Comparison of ENCODE assay signal across 10 mouse cellular contexts in genomic region chr9:32823439-32824133, GRCm38 (mm10).
DNase-seq lines count a peak whose midpoint lies in the region; ATAC-seq and TF ChIP-seq lines count a peak whose summit lies in the region.
"Had no signal": no experiment of that assay in that cellular context is flagged by ENCODE, and none has a peak within 500 bp of the region (broad histone marks: within the 10 kb centered on the region; RNA-seq: fewer than 3 reads in every experiment).

No protein-coding gene starts in this region.

- no peak overlapping the region for H3K27ac ChIP-seq in lung, embryonic 16.5 days (ENCODE audit: low read length)
- H3K27ac ChIP-seq in hindbrain, postnatal 0 days: no peak overlapping the region
- no peak overlapping the region for H3K27ac ChIP-seq in stomach, postnatal 0 days (replicated peaks)
- H3K27ac ChIP-seq in midbrain, embryonic 13.5 days: no peak overlapping the region
- H3K27ac ChIP-seq: macrophage had no signal

- no peak overlapping the region for H3K9ac ChIP-seq in lung, embryonic 16.5 days (ENCODE audit: low read length)
- no peak overlapping the region for H3K9ac ChIP-seq in hindbrain, postnatal 0 days (replicated peaks; ENCODE audit: low read length)
- H3K9ac ChIP-seq in stomach, postnatal 0 days (ENCODE audit: low read length): no peak overlapping the region
- no peak overlapping the region for H3K9ac ChIP-seq in midbrain, embryonic 13.5 days (replicated peaks)

- intact Hi-C loops in gastrocnemius, postnatal 14 days (cut with DNase I; ENCODE audit: low total_unique reads): no loop called here

- WGBS in lung, embryonic 16.5 days: 35% methylated on average over 8 of the region's 8 CpGs
- 47% methylated on average over 8 of the region's 8 CpGs for WGBS in lung, adult 2 months
- 45% methylated on average over 8 of the region's 8 CpGs for WGBS in hindbrain, postnatal 0 days
- 34% methylated on average over 8 of the region's 8 CpGs for WGBS in stomach, postnatal 0 days
- WGBS in midbrain, embryonic 13.5 days: 60% methylated on average over 8 of the region's 8 CpGs

- H3K4me1 ChIP-seq in lung, embryonic 16.5 days (replicated peaks; ENCODE audit: control insufficient read depth, insufficient read depth, low read length): peaks cover 9% of the 10 kb centered on the region
- 0 out of 2 replicates have a peak, but pooled peaks cover 2% of the 10 kb centered on the region for H3K4me1 ChIP-seq in lung, adult 2 months (ENCODE audit: control insufficient read depth, insufficient read depth, low read length)
- no peaks in the 10 kb centered on the region for H3K4me1 ChIP-seq in hindbrain, postnatal 0 days (ENCODE audit: insufficient read depth, low read length)
- no peaks in the 10 kb centered on the region for H3K4me1 ChIP-seq in stomach, postnatal 0 days (replicated peaks; ENCODE audit: control insufficient read depth, insufficient read depth)
- 0 out of 2 replicates have a peak, but pooled peaks cover 3% of the 10 kb centered on the region for H3K4me1 ChIP-seq in midbrain, embryonic 13.5 days (replicated peaks)

- ATAC-seq in lung, embryonic 16.5 days (ENCODE audit: low read depth): peak; percentile 88
- no peak for ATAC-seq in hindbrain, postnatal 0 days
- ATAC-seq in stomach, postnatal 0 days (ENCODE audit: low FRiP score, low TSS enrichment): peak; percentile 54; the same call in 1 of the 2 replicates
- ATAC-seq in midbrain, embryonic 13.5 days: no peak

- no peaks in the 10 kb centered on the region for H3K27me3 ChIP-seq in lung, embryonic 16.5 days (ENCODE audit: control insufficient read depth, insufficient read depth, low read depth, low read length)
- no peaks in the 10 kb centered on the region for H3K27me3 ChIP-seq in hindbrain, postnatal 0 days (ENCODE audit: insufficient read depth, low read length)
- H3K27me3 ChIP-seq in stomach, postnatal 0 days (ENCODE audit: control insufficient read depth, insufficient read depth, low read length): no peaks in the 10 kb centered on the region
- no peaks in the 10 kb centered on the region for H3K27me3 ChIP-seq in midbrain, embryonic 13.5 days

- H3K4me3 ChIP-seq in lung, embryonic 16.5 days (ENCODE audit: low read length): no peak overlapping the region
- H3K4me3 ChIP-seq in lung, adult 2 months (replicated peaks; ENCODE audit: extremely low read depth, low read depth, low read length): no peak overlapping the region
- H3K4me3 ChIP-seq in hindbrain, postnatal 0 days (ENCODE audit: low read length): no peak overlapping the region
- no peak overlapping the region for H3K4me3 ChIP-seq in stomach, postnatal 0 days (ENCODE audit: low read depth, low read length)
- no peak overlapping the region for H3K4me3 ChIP-seq in midbrain, embryonic 13.5 days (replicated peaks)

- no peak for TF ChIP-seq POLR2A in lung, adult 2 months (IDR thresholded peaks at IDR 0.05; ENCODE audit: borderline replicate concordance, extremely low read depth, low read depth, low read length)

- no peaks in the 10 kb centered on the region for H3K36me3 ChIP-seq in lung, embryonic 16.5 days (ENCODE audit: control insufficient read depth, insufficient read depth, low read length)
- no peaks in the 10 kb centered on the region for H3K36me3 ChIP-seq in hindbrain, postnatal 0 days (ENCODE audit: insufficient read depth, low read length)
- no peaks in the 10 kb centered on the region for H3K36me3 ChIP-seq in stomach, postnatal 0 days (ENCODE audit: control insufficient read depth, insufficient read depth, low read length)
- H3K36me3 ChIP-seq in midbrain, embryonic 13.5 days: no peaks in the 10 kb centered on the region

- TF ChIP-seq CTCF in lung, adult 2 months (IDR thresholded peaks at IDR 0.05; ENCODE audit: insufficient read depth, low read length): no peak
- TF ChIP-seq CTCF in hindbrain, postnatal 0 days (IDR thresholded peaks at IDR 0.05; ENCODE audit: low read depth): no peak
- TF ChIP-seq CTCF in stomach, postnatal 0 days (IDR thresholded peaks at IDR 0.05; ENCODE audit: low read depth): no peak

- H3K9me3 ChIP-seq in lung, embryonic 16.5 days (ENCODE audit: control insufficient read depth, low read length): no peaks in the 10 kb centered on the region
- no peaks in the 10 kb centered on the region for H3K9me3 ChIP-seq in hindbrain, postnatal 0 days (ENCODE audit: low read length)
- no peaks in the 10 kb centered on the region for H3K9me3 ChIP-seq in stomach, postnatal 0 days (ENCODE audit: control insufficient read depth, low read length)
- no peaks in the 10 kb centered on the region for H3K9me3 ChIP-seq in midbrain, embryonic 13.5 days

- TF ChIP-seq EP300 in stomach, postnatal 0 days (optimal IDR thresholded peaks at IDR 0.05): no peak

- peak; percentile 4 for DNase-seq in gastrocnemius, adult 18-20 months (ENCODE audit: low spot score)
- no peak for DNase-seq in gastrocnemius, postnatal 14 days
- no peak for DNase-seq in lung, adult 2 months
- peak; percentile 36 for DNase-seq in hindbrain, postnatal 0 days (ENCODE audit: low spot score)
- no peak for DNase-seq in stomach, postnatal 0 days (ENCODE audit: low spot score)
- DNase-seq in right cerebral cortex, postnatal 10 days (ENCODE audit: low spot score in 2 of 2): no peak
- DNase-seq: heart, postnatal 36 days had no signal

- no peak overlapping the region; the same call in 1 of the 2 replicates for H3K4me2 ChIP-seq in lung, embryonic 16.5 days (ENCODE audit: low read depth, low read length)
- no peak overlapping the region for H3K4me2 ChIP-seq in hindbrain, postnatal 0 days (ENCODE audit: low read depth, low read length)
- H3K4me2 ChIP-seq in stomach, postnatal 0 days (replicated peaks; ENCODE audit: low read depth): no peak overlapping the region
- no peak overlapping the region for H3K4me2 ChIP-seq in midbrain, embryonic 13.5 days (replicated peaks)

Comparison
In these comparisons a context has a peak if more than half of its experiments do, and no peak if none do; other contexts are left out.
1. DNase-seq: peak in gastrocnemius, adult 18-20 months (single experiment) and hindbrain, postnatal 0 days (single experiment); none in gastrocnemius, postnatal 14 days (single experiment), lung, adult 2 months (single experiment), stomach, postnatal 0 days (single experiment) and right cerebral cortex, postnatal 10 days (0 of 2).
2. ATAC-seq: peak in lung, embryonic 16.5 days (single experiment) and stomach, postnatal 0 days (single experiment); none in hindbrain, postnatal 0 days (single experiment) and midbrain, embryonic 13.5 days (single experiment).